In genomic region chr14:20294117-20294892, GRCm38 (mm10) we compare ENCODE assay signal across 8 mouse cellular contexts. TPM values are rescaled to one million over a fixed set of nuclear protein-coding genes. Genes with fewer than 3 reads are reported as not detected.
A peak's percentile ranks its signal among the peaks of the same experiment; 100 is the strongest.
DNase-seq lines count a peak whose midpoint lies in the region; ATAC-seq lines count a peak whose summit lies in the region.

Gene Nudt13, plus strand, starts transcription at chr14:20294697.

- peak; percentile 89 to 96 for DNase-seq in adrenal gland, adult (ENCODE audit: inconsistent age in 2 of 2, low spot score in 1 of 2)
- peak; percentile 98 for DNase-seq in embryo, embryonic 10.5 days (ENCODE audit: low spot score)
- peak; percentile 80 for DNase-seq in gastrocnemius, postnatal 14 days
- DNase-seq in left cerebral cortex, postnatal 10 days (ENCODE audit: extremely low spot score in 1 of 2, low spot score in 2 of 2) = peak; percentile 85 to 91
- DNase-seq in right cerebral cortex, postnatal 25 days = peak; percentile 81
- peak; percentile 69 to 71 for DNase-seq in urinary bladder, postnatal 4 days (ENCODE audit: low spot score in 2 of 2)

- ATAC-seq in inflammation-experienced regulatory T-cells, adult 6 months = peak; percentile 100
- peak; percentile 99 for ATAC-seq in megakaryocyte-erythroid progenitor cell, adult 5-6 weeks (replicated peaks; ENCODE audit: low FRiP score, low TSS enrichment, poor library complexity, severe bottlenecking)

- intact Hi-C loops in gastrocnemius, postnatal 14 days (cut with DNase I; ENCODE audit: low total_unique reads) = no loop called here
- intact Hi-C loops in left cerebral cortex, postnatal 10 days (cut with DNase I) = no loop called here

RNA-seq across cellular contexts. Expression of gene Nudt13, which starts in this region (rescaled TPM):
- 10 to 100 TPM; 20.5 to 27.9 TPM for total RNA-seq in gastrocnemius, postnatal 14 days (2021)
- 10 to 100 TPM; 16.1 to 34.0 (median 20.0) TPM for polyA plus RNA-seq in inflammation-experienced regulatory T-cells, adult 6 months (2017; shearing (Covaris generic))
- total RNA-seq in left cerebral cortex, postnatal 10 days (2021) = 10 to 100 TPM; 19.6 to 21.1 TPM
- 9.2 and 13.0 TPM in 2 replicates for total RNA-seq in megakaryocyte-erythroid progenitor cell, adult 5-6 weeks (2014; fragmentation: Nextera tagmentation)
- 10.2 and 16.6 TPM in 2 replicates for total RNA-seq in megakaryocyte-erythroid progenitor cell, adult 5-6 weeks (2017)

Comparison
In these comparisons a context has a peak if more than half of its experiments do, and no peak if none do; other contexts are left out.
1. Peak in every context shown above with its lines: DNase-seq and ATAC-seq.